Mouse (Mus musculus): Measurements from ENCODE around the gene Ifitm3. TPM values are rescaled to one million over a fixed set of nuclear protein-coding genes. Genes with fewer than 3 reads are reported as not detected.

The Ifitm3 gene
- polyA plus RNA-seq, 1 experiment from 2014 or later = 606 TPM

GRCm38 (mm10) chr7:141046931-141047580 is 36.5 kb upstream of the Ifitm3 start:
- Histone ChIP-seq H3K36me3 (ENCODE audit: insufficient read depth, low read length) (no peaks in the 10 kb centered on the region), H3K4me1 (replicated peaks; ENCODE audit: insufficient read depth, low read length) (no peaks in the 10 kb centered on the region; the same call in 1 of the 2 replicates), H3K9ac (ENCODE audit: low read depth, low read length) (no peak overlapping the region), H3K27ac (peak overlapping the region; percentile 88), H3K4me3 (replicated peaks; ENCODE audit: low read depth, low read length) (no peak overlapping the region), H3K4me2 (ENCODE audit: low read length) (peak overlapping the region; percentile 69; the same call in 1 of the 2 replicates), H3K9me3 (replicated peaks; ENCODE audit: low read length) (no peaks in the 10 kb centered on the region), H3K27me3 (ENCODE audit: insufficient read depth, low read length) (no peaks in the 10 kb centered on the region)
- WGBS = 62% methylated on average over 6 of the region's 6 CpGs
- ATAC-seq (replicated peaks; ENCODE audit: low FRiP score, low read depth) = no peak
- TF ChIP-seq CTCF (IDR thresholded peaks at IDR 0.05; ENCODE audit: low read depth) = no peak
- peak; percentile 83 for DNase-seq (ENCODE audit: low spot score)

GRCm38 (mm10) chr7:141042539-141042938 is 32.0 kb upstream of the Ifitm3 start:
- no peaks in the 10 kb centered on the region for H3K27me3 ChIP-seq (ENCODE audit: insufficient read depth, low read length)
- no peak overlapping the region for H3K9ac ChIP-seq (ENCODE audit: low read depth, low read length)
- H3K4me3 ChIP-seq (replicated peaks; ENCODE audit: low read depth, low read length) = no peak overlapping the region
- no peaks in the 10 kb centered on the region for H3K9me3 ChIP-seq (replicated peaks; ENCODE audit: low read length)
- ATAC-seq (replicated peaks; ENCODE audit: low FRiP score, low read depth) (no peak), DNase-seq (ENCODE audit: low spot score) (no peak)
- no peaks in the 10 kb centered on the region for H3K4me1 ChIP-seq (replicated peaks; ENCODE audit: insufficient read depth, low read length)
- no peaks in the 10 kb centered on the region for H3K36me3 ChIP-seq (ENCODE audit: insufficient read depth, low read length)
- TF ChIP-seq CTCF (IDR thresholded peaks at IDR 0.05; ENCODE audit: low read depth) = no peak
- WGBS = 45% methylated on average over 4 of the region's 4 CpGs
- H3K4me2 ChIP-seq (ENCODE audit: low read length) = no peak overlapping the region
- no peak overlapping the region for H3K27ac ChIP-seq

- H3K27ac ChIP-seq = peak overlapping the region; percentile 83
- H3K4me3 ChIP-seq (replicated peaks; ENCODE audit: low read depth, low read length) = no peak overlapping the region
- ATAC-seq (replicated peaks; ENCODE audit: low FRiP score, low read depth) (0 out of 2 replicates have a peak, but pooled peaks have one; percentile 52), DNase-seq (ENCODE audit: low spot score) (peak; percentile 91)
- WGBS = 17% methylated on average over 5 of the region's 5 CpGs
- H3K9ac ChIP-seq (ENCODE audit: low read depth, low read length) = no peak overlapping the region
- no peak for TF ChIP-seq CTCF (IDR thresholded peaks at IDR 0.05; ENCODE audit: low read depth)
- H3K27me3 ChIP-seq (ENCODE audit: insufficient read depth, low read length) = no peaks in the 10 kb centered on the region
- no peaks in the 10 kb centered on the region for H3K9me3 ChIP-seq (replicated peaks; ENCODE audit: low read length)
- no peak overlapping the region for H3K4me2 ChIP-seq (ENCODE audit: low read length)
- no peaks in the 10 kb centered on the region for H3K36me3 ChIP-seq (ENCODE audit: insufficient read depth, low read length)
- no peaks in the 10 kb centered on the region for H3K4me1 ChIP-seq (replicated peaks; ENCODE audit: insufficient read depth, low read length)
These were observed 31.1 kb upstream of the Ifitm3 start for GRCm38 (mm10) chr7:141041661-141042060.

- no peak overlapping the region for H3K9ac ChIP-seq (ENCODE audit: low read depth, low read length)
- DNase-seq (ENCODE audit: low spot score) = peak; percentile 69
- no peaks in the 10 kb centered on the region for H3K9me3 ChIP-seq (replicated peaks; ENCODE audit: low read length)
- H3K4me3 ChIP-seq (replicated peaks; ENCODE audit: low read depth, low read length) = no peak overlapping the region
- H3K27ac ChIP-seq = peak overlapping the region; percentile 83
- no peaks in the 10 kb centered on the region for H3K36me3 ChIP-seq (ENCODE audit: insufficient read depth, low read length)
- H3K27me3 ChIP-seq (ENCODE audit: insufficient read depth, low read length) = no peaks in the 10 kb centered on the region
- ATAC-seq (replicated peaks; ENCODE audit: low FRiP score, low read depth) = no peak
- no peak overlapping the region for H3K4me2 ChIP-seq (ENCODE audit: low read length)
- no peaks in the 10 kb centered on the region for H3K4me1 ChIP-seq (replicated peaks; ENCODE audit: insufficient read depth, low read length)
- TF ChIP-seq CTCF (IDR thresholded peaks at IDR 0.05; ENCODE audit: low read depth) = no peak
- 31% methylated on average over 6 of the region's 9 CpGs for WGBS
These were observed 30.5 kb upstream of the Ifitm3 start for GRCm38 (mm10) chr7:141040867-141041606.

GRCm38 (mm10) chr7:141039386-141040107 is 29.0 kb upstream of the Ifitm3 start:
- DNase-seq (ENCODE audit: low spot score) (no peak), ATAC-seq (replicated peaks; ENCODE audit: low FRiP score, low read depth) (no peak)
- no peak overlapping the region for H3K4me2 ChIP-seq (ENCODE audit: low read length)
- no peak overlapping the region for H3K9ac ChIP-seq (ENCODE audit: low read depth, low read length)
- H3K27ac ChIP-seq = no peak overlapping the region
- no peaks in the 10 kb centered on the region for H3K9me3 ChIP-seq (replicated peaks; ENCODE audit: low read length)
- H3K36me3 ChIP-seq (ENCODE audit: insufficient read depth, low read length) = no peaks in the 10 kb centered on the region
- no peak for TF ChIP-seq CTCF (IDR thresholded peaks at IDR 0.05; ENCODE audit: low read depth)
- no peaks in the 10 kb centered on the region for H3K27me3 ChIP-seq (ENCODE audit: insufficient read depth, low read length)
- 96% methylated on average over 4 of the region's 4 CpGs for WGBS
- no peak overlapping the region for H3K4me3 ChIP-seq (replicated peaks; ENCODE audit: low read depth, low read length)
- no peaks in the 10 kb centered on the region for H3K4me1 ChIP-seq (replicated peaks; ENCODE audit: insufficient read depth, low read length)

All from kidney, postnatal 0 days (tissue).